Mouse (Mus musculus): ENCODE data around the gene Tjp1. TPM values are rescaled to one million over a fixed set of nuclear protein-coding genes. Genes with fewer than 3 reads are reported as not detected.

Gene Tjp1
- polyA plus RNA-seq, 1 experiment from 2014 or later, result 41.1 TPM

- Histone ChIP-seq H3K36me3 (no peaks in the 10 kb centered on the region), H3K27ac (no peak overlapping the region), H3K4me1 (no peaks in the 10 kb centered on the region), H3K9me3 (no peaks in the 10 kb centered on the region), H3K27me3 (no peaks in the 10 kb centered on the region), H3K4me2 (no peak overlapping the region), H3K9ac (no peak overlapping the region), H3K4me3 (no peak overlapping the region)
- no peak for ATAC-seq (ENCODE audit: borderline replicate concordance, extremely low read depth, low FRiP score, low TSS enrichment)
- 61% methylated on average over 8 of the region's 8 CpGs for WGBS
Observed at GRCm38 (mm10) chr7:65249656-65250055, 277.9 kb downstream of the Tjp1 start.

Other genes with a start within 250 kb of the Tjp1 start
- gene Tarsl2, start 117.1 kb upstream of the Tjp1 start, polyA plus RNA-seq (2015; fragmentation: Nextera tagmentation; extraction: Ambion mirVana), result 8.6 and 9.1 TPM in 2 replicates
- gene Tm2d3, start 163.4 kb upstream of the Tjp1 start, polyA plus RNA-seq (2015; fragmentation: Nextera tagmentation; extraction: Ambion mirVana), result 84.1 and 85.3 TPM in 2 replicates